Mouse (Mus musculus) embryo, embryonic 11 days (tissue): ENCODE data around the gene Cryba4.

Experiments used
- DNase-seq: peaks from one replicate; pipeline ENCODE4 v3.0.0-alpha.2; 2015

Gene Cryba4

GRCm38 (mm10) chr5:112285548-112286085 is 33.3 kb upstream of the Cryba4 start:
- no peak for DNase-seq

DNA sequence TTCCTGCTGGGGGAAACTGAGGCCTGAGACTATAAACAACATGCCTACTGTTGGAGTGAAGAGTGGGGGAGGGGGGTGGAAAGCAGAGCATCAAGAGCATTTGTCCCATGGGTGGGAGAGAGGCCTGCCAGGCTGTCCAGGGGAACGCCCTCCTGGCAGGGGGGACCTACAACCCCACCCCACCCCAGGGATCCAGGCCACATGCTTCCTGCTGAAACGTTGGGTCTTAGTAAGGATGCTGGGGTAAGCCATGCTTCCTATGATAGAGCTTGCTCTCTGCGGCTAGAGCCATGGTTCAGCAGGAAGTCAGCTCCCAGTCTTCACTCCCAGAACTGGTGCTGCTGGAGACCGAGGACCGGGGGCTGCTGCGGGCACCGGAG is 31.9 kb upstream of the Cryba4 start:
- no peak for DNase-seq

DNA sequence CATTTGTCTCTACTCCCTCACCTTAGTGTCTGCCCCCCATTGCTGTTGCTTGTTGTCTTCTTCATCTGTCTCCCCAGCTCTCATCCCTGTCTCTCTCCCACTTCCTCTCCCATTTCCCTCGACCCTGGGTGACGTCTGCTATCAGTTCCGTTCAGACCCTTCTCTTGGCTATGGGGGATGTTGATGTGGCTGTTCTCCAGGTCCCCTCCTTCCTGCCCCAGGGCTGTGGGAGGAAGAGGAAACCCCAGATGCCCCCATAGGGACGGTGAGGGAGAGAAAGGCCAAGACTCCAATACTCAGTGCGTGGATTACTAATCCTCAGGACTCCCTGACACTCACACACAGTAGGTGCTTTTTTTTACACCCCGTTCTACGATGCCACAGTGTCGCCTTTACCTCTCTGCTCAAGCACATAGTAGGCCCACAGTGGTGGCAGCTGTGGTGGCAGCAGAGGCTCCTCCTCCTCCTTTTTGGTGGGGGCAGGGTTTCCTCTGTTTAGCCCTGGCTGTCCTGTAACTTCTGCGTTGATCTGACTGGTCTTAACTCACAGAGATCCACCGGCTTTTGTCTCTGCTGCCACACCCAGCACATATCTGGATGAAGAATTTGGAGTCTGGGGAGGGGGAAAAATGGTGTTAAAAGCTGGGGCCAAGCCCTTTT is 31.4 kb upstream of the Cryba4 start:
- DNase-seq: no peak

DNA sequence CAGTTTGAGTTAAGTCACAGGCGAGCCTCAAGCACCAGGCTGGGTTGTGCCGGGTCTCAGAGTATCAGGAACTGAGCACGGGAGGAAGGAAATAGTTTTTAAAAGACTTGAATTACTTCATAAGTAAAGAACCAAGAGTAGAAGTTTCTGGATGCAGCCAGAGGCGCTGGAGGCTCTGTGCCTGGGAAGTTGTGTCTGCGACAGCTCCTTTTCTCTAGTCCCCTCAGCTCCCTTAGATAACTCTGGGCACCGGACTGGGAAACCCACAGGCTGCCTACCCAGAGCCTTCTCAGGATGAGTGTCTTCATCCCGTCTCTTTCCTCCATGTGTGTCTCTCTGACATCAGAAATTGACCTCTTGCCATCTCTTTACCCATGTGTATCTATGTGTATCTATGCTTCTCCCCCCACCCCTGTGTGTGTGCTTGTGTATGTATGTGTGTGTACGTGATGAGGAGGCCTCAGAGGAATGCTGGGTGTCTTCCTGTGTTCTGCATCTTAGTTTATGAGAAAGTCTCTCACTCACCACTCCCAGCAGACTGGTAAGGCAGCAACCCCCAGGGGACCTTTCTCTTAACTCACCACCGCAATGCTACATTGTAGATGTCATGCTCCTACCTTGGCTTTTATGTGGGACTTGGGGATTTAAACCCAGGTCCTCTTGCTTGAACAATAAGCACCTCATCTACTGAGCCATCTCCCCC is 30.6 kb upstream of the Cryba4 start:
- DNase-seq: no peak

GRCm38 (mm10) chr5:112282123-112282779 is 29.9 kb upstream of the Cryba4 start:
- DNase-seq: no peak

DNA sequence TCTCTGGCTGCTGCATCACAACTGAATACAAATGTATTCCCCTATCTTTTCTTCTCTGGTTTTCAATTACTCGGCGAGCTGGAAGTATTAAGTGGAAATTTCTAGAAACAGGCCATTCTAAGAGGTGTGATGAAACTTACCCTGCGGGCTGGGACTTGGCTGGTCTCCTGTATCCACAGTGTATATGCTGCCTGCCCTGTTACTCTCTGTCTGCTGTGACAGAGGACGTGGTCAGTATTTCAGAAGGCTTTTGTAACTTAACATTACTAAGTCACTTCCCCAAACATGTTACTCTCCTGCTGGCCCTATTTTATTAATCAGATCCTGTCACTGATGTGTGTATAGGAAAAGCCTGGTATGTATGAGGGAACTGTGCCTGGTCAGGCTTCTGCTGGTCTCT is 29.4 kb upstream of the Cryba4 start:
- DNase-seq: no peak

GRCm38 (mm10) chr5:112280863-112281660 is 28.7 kb upstream of the Cryba4 start:
- no peak for DNase-seq

- DNase-seq: no peak
These were observed 27.8 kb upstream of the Cryba4 start for GRCm38 (mm10) chr5:112280151-112280550.

DNA sequence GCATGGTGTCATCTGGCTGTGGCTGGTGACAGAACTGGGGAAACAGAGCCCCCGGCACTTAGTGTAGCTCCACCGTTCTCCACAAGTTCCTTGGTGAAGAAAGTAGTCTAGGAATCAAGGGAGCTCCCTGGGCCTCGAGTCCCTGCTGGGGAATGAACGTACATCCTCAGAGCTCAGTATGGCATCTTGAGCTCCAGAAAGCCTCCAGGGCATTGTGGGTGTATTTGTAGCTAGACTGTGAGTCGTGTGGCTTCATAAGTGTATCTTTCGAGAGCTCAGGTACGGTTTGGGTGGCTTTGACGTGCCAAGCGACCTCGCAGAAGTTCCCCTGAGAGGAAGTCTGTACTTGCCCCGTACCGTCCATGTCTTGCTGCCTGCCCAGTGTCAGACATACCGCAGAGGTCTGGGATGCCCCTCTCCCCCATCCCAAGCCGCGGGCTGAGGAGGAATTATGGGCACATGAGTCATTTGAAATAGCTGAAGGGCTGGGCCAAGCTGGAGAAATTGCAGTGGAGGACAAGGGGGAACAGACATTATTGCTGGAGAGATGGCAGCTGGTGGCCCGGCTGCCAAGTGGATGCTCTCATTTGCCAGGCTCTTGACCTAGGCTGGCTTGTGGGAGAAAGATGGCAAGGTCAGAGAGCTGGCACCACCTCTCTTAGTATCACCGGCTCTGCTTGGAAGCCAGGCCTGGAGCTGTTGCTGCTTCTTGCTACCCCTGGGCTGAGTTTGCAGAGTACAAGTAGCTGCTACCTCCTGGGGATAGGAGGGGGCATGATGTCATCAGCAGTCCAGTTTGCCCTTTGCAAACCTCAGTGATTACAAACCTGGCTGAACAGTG is 27.1 kb upstream of the Cryba4 start:
- DNase-seq: no peak

DNA sequence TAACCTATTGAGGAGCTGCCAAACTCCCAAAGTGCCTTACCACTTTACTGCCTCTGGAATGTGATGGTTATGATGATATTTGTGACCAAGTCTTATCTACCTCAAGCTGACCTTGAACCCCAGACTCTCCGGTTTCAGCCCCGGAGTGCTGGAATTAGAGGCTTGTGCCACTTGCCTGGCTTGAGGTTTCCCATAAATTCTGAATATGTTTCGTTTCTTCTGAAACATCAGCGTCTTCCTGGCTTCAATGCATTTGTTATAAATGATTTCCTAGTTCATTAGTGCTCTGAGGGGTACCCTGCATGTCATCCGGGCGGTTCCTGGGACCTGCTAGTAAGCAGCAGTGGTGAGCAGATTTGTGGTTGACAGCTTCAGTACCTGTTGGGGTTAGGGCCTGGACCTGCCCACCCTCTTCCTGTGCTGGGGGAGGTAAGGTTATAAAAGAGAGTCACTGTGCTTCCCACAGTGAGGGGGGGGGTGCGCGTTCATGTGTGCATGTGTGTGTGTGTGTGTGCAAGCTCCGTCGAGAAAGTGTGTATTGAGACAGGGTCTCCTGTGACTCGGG is 25.7 kb upstream of the Cryba4 start:
- no peak for DNase-seq

DNA sequence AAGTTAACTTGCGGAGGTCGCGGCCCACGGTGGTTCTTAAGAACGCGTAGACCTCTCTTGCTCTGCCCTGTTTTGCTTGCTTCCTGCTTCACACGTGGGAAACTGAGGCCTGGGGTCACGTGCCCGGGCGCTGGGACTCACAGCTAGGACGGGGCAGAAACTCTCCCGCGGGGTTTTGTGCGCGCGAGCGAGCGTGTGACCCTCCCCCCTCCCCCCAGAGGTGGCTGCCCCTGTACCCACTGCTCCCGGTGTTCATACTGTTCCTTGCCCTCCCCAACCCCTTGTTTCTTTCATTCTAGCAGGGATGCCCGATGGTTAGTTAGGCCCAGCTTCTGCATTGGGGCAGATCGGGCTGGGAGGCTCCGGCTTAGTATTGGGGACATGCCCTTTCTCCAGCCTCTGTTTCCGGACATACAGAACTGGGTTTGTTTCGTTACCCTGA is 24.6 kb upstream of the Cryba4 start:
- DNase-seq: no peak

GRCm38 (mm10) chr5:112276267-112276873 is 24.1 kb upstream of the Cryba4 start, which contains the start of gene Tpst2:
TSS of gene Tpst2 (plus strand) at chr5:112276691.
- peak; percentile 99 for DNase-seq

DNA sequence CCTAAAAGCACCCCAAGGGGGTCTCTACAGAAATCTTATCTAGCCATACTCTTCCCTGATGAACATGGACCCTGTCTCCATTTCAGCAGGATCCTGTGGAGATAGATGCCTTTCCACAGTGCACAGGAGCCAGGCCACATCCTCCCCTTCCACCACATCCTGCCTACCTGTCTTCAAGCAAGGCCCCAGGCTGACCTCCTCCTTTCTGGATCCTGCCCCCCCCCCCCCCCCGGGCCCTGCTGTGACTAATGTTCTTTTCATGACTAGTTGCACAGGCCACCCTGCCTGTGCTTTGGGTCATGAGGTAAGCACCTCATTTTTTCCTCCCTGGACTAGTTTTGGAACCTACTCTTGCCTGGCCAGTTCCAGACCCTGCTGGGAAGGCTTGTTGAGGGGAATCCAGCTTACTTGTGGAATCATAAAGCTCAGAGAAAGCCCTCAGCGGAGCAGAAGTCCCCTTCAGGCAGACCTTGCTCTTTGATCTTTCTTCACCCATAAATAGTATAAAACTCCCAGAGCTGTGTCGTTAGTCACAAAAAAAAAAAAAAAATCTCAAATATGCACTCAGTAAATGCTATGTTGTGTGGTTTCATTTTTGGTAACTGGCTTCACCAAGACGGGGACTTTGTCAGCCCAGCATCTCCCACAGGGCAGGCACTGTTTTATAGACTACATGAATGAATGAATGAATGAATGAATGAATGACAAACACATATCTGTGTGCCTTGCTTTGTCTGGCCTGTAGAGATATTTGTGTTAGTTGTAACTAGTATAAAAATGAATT is 22.9 kb upstream of the Cryba4 start:
- no peak for DNase-seq

DNA sequence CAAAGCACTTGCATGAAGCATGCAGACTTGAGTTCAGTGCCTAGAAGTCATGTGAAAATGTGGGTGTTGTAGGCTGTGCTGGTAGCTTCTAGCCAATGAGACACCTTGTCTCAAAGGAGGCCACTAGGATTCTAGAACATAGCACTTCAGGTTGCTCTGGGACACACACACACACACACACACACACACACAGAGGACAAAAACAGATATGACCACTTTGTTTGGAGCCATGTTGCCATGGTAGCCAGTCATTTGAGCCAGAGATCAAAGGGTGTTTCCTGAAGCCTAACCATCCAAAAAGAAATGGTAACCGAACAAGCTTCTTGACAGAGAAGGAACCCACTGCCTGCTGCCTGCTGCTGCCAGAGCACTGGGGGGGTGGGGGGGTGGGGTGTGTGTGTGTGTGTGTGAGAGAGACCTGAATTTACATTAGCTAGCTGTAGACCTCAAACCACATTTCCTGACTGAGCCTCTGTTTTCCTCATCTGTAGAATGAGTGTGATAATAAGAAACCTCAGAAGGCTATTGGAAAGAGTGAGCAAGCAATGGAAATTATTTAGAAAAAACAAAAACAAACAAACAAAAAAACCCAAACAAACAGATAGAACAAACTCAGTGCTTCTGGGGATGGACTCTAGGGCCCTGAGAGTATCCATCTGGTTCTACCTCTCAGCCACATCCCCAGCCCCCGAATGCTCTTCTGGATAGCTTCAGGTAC is 21.6 kb upstream of the Cryba4 start:
- no peak for DNase-seq

DNA sequence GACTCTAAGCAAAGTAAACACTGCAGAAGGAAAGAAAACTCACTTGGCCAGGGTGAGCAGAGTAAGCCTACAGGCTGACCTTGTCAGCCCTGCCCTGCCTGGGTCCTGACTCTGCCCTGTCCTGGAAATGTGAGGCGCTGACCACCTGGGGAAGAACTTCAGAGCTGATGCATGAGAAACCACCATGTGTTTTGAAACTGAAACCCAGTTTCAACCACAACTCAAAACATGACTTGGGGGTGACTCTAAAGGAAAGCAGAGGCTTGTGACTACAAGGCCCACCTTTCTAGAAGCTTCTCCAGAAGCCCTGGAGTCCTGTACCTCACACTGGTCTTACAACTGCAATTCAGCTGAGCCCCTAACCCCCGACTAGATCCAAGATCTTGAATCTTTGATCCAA is 20.6 kb upstream of the Cryba4 start:
- no peak for DNase-seq

DNA sequence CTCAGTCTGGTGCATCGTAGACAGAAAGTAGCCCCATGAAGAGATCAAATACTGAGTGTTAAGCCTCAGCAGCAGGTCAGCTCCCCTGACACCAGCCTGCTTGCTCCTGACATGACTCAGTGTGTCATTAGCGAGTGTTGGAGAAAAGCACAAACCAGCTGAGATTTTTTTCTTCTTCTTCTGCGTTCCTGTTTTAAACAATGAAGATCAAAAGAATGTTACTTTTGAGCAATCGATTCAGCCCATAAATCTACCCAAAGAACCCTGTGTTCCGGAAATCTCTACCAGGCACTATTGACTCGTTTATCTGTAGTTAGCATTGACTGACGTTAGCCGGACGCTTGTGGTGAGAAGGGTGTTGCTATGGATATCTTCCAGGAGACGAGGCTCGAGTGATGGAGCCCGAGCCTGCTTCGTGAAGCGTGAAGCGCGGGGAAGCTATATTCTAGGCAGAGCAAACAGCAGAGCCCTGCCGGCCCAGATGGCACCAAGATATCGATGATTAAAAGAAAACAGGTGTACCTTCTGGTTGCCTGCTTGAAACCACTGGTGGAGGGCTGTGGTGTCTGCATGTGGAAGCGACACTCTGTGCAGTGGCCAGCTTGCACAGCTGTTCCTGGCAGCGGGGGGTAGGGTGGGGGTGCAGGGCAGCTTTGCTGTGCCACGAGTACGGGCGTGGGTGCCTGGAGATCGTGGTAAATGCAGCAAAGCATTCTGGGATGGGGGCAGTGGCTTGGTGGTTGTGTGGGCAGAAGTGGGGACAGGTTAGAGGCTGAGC is 18.6 kb upstream of the Cryba4 start:
- peak; percentile 56 for DNase-seq

DNA sequence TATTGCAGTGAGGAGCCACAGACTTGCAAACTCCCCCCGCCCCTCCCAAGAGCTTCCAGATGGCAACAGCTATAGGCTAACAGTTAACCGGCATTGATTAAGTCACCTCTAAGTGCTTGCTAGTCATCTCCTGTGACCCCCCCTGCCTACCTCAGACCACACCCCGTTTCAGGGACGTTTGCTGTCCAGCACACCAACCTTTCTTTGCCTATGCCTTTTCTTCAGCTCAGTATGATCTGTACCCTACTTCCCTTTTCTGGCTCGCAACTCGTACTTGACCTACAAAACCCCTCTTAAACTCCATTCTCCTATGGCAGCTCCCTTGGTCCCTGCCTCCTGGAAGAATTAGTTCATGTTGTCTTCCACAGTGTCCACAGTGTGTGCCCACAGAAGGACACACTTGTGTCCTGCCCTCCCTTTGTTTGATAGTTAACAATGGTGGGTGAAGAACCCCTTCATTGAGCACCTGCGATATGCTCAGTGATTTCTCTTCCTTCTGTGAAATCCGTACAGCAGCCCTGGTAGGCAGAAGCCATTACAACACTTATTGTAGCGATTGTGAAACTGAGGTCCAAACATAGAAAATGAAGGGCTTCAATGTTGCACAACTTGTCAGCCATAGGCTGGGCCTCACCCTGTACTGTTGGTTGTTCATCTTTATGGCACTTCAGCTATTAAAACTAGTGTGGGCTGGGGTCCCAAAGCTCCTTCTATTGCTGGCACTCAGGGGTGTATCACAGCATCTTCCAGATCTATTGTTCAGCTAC is 13.9 kb upstream of the Cryba4 start:
- no peak for DNase-seq

DNA sequence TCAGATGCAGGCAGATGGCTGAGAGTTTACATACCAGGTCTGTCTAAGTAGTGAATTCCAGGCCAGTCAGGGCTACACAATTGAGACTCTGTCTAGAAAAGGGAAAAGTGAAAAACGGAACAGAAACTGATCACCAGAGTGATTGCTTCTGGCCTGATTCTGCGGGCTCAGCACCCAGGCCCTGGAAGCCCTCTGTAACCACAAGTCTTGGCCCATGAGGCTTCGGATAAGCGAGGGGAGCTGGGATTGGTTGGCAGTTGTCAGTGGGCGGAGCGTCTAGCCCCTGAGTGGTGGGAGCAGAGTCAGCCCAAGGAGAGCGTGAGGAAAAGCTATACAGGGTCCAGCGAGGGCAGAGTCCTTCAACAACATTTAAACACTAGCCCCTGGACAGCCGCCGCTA is 13.2 kb upstream of the Cryba4 start:
- DNase-seq: peak; percentile 74
